Mouse (Mus musculus) cerebellum, adult (tissue): ENCODE results near the gene Tuba4a.

ENCODE experiments used
- ATAC-seq: cut with Nextera tagmentation; 2 replicates; pipeline ENCODE4 v1.9.2; 2017; ENCODE audit warnings: mild to moderate bottlenecking, moderate library complexity, mixed read lengths; ENCODE audit not compliant: insufficient number of reproducible peaks, low FRiP score, low TSS enrichment

Gene Tuba4a

DNA sequence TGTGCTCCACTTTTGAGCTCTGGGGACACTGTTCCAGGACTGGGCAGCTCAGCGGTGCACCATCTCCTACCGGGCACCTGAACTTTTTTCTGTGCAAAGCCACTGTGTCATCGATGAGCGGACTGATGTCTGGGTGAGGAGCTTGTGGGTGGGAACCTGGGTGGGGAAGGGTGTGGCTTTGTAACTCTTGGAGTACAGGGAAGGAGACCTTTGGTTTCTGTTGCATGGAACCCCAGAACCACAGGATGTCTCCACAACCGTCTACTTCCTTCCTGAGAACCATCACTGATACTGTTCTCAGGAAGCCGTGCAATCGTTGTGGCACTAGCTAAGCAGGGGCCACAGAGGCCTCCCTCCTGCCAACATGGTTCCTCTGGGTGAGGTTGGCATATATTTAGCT is 6.6 kb downstream of the Tuba4a start:
- ATAC-seq, result no peak

DNA sequence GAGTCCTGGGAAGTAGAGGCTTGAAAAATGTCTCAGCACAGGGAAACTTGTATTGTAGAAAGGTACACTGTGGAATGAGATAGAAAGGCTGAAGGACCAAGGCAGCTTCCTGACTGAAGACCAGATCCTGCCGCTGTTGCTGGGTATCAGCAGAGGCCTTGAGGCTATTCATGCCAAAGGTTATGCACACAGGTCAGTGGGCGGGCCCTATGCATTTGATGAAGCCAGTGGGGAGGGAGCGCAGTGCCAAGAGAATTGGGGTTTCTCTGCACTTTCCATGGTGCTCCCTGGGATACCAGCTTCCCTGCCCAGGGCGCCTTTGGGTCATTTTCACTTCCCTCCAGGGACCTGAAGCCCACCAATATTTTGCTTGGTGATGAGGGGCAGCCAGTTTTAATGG is 7.1 kb downstream of the Tuba4a start:
- ATAC-seq, result no peak

DNA sequence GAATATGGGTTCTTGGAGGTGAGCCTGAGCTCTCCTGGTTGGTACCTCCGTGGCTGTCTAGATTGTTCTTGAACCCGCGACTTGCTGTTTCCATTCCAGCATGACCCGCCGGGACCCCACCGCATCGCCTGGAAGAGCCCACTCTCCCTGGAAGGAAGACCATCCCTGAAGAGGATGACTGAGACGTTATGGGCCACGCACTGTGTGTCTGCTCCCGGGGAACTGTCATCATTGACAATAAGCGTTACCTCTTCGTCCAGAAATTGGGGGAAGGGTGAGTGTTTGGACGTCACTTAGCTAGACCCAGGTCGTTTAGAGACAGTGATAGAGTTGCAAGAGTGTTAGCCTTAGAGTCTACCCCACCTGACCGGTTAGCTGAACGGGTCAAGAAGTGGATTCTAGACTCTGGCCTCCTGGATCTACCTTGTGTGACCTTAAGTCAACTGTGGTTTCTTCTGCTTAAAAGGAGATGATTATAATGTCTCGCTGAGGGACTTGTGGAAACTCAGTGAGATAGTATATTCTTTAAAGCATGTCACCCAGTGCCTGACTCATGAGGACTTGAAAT is 8.4 kb downstream of the Tuba4a start:
- no peak for ATAC-seq

DNA sequence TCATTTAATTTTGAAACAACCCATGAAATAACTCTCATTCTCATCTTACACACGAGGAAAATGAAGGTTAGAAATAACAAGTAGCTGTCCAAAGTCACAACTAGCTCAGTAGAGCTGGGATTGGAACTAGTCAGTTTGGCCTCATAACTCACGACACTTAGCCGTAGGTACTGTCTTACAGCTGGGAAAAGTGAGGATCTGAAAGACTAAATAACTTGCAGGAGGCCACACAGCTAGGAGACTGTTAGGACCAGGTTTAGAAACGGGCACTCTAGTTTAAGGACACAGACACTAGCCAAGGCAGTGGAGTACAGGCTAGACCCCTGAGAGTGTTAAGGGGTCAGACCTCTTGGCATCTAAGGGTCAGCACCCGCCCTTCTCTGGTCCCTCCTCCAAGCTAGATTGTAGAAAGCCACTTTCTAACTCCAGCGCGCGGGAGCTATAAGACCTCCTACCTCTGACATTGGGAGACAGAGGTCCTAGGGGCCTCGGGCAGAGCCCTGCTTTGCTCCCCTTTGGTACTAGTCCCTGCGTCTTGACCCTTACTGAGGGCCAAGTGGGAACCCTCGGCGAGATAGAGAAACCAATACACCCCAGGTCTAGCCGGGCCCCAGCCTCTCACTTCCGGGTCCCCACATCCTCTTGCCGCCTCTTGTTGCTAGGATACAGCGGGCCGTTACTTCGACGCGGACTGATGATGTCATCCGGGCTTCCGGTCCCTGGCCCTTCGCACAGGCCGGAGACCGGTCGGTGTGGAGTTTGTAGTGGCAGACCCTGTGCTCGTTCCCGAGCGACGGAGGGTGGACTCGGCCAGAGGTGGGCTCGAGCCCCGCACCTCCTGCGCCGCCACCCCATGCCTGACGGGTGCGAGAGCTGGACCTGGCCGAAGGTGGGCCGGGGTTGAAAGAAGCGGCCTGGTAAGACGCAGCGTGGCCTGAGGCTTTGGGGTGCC is 9.3 kb downstream of the Tuba4a start, which contains the start of the genes Glb1l and Stk16:
Glb1l (minus strand) TSS at position 678 of the 952 bp plus-strand sequence.
Stk16 (plus strand) TSS at position 703 of the 952 bp plus-strand sequence.
- peak; percentile 89 for ATAC-seq

GRCm38 (mm10) chr1:75208967-75209678 is 10.5 kb downstream of the Tuba4a start:
- ATAC-seq, result no peak

GRCm38 (mm10) chr1:75201236-75201635 is 18.4 kb downstream of the Tuba4a start:
- ATAC-seq, result no peak

DNA sequence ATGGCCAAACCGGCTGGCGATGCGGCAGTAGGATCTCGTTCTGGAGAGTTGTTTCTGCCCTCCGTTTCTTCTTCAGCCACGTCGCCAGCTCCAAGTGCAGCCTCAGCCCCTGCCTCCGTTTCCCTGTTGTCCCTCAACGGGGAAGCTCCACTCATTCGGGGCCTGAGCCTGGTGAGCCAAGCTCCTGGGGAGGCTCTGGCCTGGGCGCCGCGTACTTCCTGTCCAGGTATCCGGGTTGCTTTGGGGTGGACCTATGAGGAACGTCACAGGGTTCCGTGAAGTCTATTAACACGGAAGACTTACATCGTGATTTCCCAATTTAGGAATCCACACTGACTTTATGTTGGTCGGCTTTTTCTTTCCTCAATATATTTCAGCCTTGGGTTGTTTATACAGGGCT is 27.2 kb downstream of the Tuba4a start:
- 0 out of 2 replicates have a peak, but pooled peaks have one; percentile 13 for ATAC-seq

DNA sequence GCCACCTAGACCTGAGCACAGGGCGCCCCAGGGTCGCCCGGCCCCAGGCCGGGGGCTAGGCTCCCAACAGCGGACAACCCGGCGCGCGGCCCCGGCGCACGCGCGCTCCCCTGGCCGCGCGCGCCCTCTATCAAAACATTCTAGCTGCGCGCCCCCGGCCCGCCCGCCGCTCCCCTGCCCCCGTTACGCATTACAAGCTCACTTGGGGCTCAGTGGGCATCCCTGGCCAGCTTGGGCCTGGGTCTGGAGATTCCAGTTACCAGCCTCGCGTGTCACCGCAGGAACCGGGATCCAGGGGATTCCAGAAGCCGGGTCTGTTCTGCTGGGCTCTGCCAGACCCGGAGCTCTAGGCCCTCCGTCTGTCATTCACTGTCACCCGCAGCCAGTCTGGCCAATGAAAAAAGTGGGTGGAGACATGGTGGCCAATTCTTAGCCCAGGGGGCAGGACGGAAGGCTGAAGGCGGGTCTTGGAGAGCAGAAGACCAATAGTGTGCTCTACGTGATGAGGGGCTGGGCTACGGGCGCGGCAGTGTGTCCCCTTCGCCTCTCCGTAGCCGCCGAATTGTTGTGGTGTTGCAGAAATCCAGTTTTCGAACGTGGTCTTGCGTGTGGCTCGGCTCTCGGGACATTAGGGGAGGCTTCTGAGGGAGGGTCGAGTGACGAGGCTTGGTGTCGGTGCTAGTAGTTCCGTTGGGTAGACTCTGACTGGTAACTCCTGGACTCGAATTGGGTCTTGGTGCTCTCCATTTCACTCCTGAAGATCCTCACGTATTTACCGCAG is 27.9 kb downstream of the Tuba4a start, which contains the start of the genes Ankzf1 and Atg9a:
Ankzf1 (plus strand) TSS at position 530 of the 781 bp plus-strand sequence.
Atg9a (minus strand) TSS at position 575 of the 781 bp plus-strand sequence.
- peak; percentile 99 for ATAC-seq

DNA sequence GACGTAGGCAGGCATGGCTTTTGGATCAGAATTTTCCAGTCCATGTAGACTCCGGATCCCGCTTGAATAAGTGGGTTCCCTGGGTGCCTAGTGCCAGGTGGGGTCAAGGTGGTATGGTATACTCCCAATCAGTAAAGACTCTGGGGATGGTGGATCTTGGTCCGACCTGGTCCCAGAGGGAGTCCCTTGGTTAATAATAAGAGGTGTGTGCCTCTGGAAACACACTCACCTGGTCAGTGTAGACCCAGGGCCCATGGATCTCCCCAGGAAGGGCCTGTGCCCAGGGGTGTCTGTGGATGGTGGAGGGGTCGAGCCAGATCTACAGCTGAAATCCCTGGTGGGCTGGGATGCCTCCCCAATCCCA is 28.4 kb downstream of the Tuba4a start:
- no peak for ATAC-seq

DNA sequence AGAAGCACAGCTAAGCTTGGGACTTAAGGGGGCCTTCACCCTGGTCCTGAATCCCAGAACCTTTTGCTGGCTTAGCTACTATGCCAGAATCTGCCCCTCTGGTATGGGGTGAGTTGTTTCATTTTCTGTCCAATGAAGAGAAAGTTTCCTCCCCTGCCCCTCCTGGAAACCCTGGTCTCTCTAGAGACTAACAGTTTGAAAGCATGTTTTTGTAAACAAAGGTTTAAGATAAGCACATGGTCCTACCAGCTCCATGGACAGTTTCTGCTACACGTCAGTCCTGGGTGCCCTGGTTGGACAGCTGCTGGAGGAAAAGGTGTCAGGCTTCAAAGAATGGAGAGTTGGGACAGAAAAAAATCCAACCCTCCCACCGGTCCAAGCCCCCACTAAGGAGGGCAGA is 29.1 kb downstream of the Tuba4a start:
- no peak for ATAC-seq

GRCm38 (mm10) chr1:75187914-75188483 is 31.7 kb downstream of the Tuba4a start:
- ATAC-seq, result no peak

DNA sequence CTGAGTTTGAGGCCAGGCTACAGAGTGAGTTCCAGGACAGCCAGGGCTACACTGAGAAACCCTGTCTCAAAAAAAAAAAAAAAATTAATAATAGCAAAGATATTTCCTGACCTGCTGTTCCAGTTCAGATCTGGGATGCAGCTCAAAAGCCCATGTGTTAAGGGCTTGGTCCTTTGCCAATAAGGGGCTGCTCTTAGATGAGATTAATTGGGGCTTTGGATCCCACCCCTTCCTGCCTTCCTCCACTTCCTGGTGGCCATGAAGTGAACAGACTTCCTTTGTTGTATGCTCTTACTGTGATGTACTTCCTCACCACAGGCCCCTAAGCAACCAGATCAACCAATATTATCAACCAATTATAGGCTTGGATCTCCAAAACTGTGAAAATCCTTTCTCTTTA is 32.5 kb downstream of the Tuba4a start:
- no peak for ATAC-seq

GRCm38 (mm10) chr1:75185495-75185894 is 34.2 kb downstream of the Tuba4a start:
- ATAC-seq, result no peak

DNA sequence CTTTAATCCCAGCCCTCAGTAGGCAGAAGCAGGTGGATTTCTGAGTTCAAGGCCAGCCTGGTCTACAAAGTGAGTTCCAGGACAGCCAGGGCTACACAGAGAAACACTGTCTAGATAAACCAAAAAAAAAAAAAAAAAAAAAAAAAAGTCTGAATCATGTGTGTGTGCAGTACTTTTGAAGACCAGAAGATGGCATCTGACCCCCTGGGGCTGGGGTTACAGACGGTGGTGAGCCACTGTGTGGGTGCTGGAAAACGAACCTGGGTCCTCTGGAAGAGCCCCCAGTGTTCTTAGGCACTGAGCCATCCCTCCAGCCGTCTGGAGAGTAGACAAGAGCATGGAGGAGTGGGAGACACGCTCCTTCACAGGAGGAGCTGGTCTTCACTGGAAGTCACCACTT is 37.5 kb downstream of the Tuba4a start:
- no peak for ATAC-seq

GRCm38 (mm10) chr1:75181377-75181870 is 38.2 kb downstream of the Tuba4a start:
- ATAC-seq, result no peak

- ATAC-seq, result no peak
These were observed 38.9 kb downstream of the Tuba4a start for GRCm38 (mm10) chr1:75180741-75181140.

DNA sequence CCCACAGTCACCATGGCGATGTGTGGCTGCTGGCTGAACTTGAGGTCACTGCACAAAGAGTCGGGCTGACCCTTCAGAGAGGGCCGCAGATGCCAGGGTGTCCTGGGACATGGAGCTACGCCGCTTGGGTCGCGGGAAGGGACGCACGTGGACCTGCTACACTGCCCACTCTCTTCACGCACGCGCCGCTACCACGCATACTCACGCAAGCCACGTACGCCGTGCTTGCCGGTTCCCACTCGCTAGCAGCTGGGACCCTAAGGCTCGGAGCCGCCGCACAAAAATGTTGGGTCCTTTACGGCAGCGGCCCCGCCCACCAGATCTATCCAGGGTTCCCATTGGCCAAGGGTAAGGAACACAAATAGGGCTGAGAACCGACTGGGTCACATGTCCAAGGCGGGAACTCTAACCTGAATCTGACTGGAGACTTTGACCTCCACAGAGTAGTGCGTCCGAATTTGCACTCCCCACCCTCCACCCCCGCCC is 39.5 kb downstream of the Tuba4a start, which contains the start of gene Abcb6:
Abcb6 (minus strand) TSS at position 288 of the 486 bp plus-strand sequence.
- peak; percentile 82 for ATAC-seq

DNA sequence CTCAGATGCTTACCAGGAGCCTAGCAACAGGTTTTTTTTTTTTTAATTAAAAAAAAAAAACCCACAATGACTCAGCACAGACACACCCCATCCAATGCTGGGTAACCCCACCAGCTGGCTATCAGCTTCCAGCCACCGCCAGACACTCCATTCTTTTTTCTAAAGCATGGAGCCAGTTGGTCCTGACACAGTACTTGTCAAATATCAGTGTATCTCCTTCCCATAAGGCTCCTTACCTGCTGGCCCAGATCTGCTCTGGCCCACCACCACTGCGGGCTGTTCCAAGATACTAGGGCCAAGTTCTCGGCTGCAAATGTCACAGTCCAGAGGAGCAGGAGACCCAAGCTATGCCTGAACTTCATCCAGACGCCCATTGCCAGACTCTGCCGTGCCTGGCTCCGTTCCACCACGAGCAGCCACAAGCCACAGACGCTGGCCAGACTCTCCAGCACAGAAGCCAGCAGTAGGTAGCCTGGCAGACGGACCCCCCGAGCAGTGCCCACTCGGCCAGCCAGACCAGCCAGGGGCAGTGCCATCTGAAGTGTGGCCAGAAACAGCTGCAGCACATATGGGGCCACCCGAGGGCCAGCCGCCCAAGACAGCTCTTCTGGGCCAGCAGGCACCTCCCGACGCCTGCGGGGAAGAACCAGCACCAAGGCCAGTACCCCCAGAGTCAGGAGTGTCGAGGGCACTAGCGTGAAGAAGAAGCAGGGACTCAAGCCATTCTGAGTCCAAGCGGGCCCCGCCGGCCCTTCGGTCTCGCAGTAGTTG is 40.1 kb downstream of the Tuba4a start:
- ATAC-seq, result 0 out of 2 replicates have a peak, but pooled peaks have one; percentile 27
